Mouse (Mus musculus): ENCODE results near the gene Rpl27.
"Not testable (repeated sequence)": the region's sequence is repeated elsewhere in the genome, so short reads cannot be mapped to it uniquely, and the experiment has no call there.

Rpl27 gene

DNA sequence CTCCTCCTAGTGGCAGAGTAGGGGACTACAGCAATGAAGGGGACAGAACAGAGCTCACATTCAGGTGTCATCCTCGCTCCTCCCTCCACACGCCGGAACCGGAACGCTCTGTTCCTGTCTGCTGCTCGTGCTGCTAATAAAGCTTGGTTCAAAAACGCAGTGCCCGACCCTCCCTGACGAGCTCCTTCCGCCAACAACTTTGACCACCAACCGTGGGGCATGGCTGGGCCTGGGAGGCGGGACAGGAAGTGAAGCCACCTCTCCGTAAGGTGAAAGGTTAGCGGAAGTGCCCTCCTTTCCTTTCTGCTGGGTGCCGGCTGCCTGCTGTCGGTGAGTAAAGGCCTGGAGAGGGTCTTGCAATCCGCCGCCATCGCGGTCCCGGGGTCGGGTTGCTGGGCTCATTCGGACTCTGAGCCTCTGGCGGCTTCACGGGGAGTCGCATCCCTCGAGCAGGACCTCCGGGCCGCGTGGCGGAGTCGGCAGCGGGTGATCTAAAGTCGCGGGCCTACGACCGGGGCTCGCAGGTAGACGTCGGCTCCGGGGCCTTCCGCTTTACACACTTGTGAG lies at the start of gene Rpl27:
Gene Rpl27, plus strand, starts transcription at position 172 of the 567 bp plus-strand sequence.
- DNase-seq (ENCODE audit: low read depth): peak; percentile 99

DNA sequence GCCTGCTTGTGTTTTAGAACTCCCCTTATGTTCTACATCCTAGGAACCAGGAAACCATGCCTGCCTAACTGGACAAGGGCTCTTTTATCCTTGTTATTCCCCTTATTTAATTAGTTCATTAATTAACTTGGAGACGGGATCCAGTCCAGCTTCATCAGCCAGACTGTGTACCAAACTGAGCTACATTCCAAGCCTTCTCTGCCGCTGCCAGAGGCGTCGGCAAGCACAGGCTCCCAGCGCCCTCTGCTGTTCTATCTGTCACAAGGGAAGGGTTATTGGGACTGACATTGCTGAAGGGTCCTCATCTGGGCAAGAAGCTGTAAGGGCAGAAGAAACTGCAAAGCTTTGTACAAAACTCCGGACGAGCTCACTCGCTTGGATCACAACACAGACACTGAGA lies 47.0 kb upstream of the Rpl27 start:
- DNase-seq (ENCODE audit: low read depth): peak; percentile 59

DNA sequence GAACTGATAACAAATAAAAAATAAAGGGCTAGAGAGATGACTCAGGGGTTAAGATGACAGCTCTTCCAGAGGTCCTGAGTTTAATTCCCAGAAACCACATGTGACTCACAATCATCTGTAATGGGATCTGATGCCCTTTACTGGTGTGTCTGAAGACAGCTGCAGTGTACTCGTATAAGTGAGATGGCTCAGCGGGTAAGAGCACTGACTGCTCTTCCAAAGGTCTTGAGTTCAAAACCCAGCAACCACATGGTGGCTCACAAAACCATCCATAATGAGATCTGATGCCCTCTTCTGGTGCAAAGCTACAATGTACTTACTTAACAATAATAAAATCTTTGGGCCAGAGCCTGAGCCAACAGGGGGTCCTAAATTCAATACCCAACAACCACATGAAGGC lies 26.8 kb upstream of the Rpl27 start:
- no peak for DNase-seq (ENCODE audit: low read depth)

DNA sequence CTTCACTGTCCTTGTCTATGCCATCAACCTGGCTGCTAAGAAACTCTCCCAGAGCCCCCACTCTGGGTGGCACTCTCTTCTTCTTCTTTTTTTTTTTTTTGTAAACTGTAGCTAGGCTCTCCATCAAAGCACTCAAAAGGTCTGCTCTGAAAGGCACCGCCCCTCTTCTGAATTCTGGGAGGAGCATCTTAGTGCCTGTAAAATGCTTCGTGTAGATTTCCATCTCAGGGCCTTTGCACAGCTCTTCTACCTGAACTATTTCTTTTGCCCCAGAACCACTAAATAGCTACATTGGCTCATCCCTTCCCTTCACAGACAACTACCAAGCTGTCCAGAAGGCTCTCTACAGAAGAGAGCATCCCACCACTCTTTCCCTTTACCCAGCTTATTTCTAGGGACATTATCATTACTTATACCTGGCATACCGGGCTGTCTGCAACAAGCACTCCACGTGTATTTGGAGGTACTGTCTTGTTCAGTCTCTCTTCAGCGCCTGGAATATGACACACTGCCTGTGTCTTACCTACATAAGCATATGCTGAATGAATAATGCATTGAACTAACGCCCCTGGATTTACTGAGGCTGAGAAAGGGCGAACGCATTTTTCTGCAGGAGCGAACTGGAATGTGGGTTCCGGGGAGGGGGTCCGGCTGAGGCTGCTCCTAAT lies 25.5 kb upstream of the Rpl27 start:
- peak; percentile 51 for DNase-seq (ENCODE audit: low read depth)

DNA sequence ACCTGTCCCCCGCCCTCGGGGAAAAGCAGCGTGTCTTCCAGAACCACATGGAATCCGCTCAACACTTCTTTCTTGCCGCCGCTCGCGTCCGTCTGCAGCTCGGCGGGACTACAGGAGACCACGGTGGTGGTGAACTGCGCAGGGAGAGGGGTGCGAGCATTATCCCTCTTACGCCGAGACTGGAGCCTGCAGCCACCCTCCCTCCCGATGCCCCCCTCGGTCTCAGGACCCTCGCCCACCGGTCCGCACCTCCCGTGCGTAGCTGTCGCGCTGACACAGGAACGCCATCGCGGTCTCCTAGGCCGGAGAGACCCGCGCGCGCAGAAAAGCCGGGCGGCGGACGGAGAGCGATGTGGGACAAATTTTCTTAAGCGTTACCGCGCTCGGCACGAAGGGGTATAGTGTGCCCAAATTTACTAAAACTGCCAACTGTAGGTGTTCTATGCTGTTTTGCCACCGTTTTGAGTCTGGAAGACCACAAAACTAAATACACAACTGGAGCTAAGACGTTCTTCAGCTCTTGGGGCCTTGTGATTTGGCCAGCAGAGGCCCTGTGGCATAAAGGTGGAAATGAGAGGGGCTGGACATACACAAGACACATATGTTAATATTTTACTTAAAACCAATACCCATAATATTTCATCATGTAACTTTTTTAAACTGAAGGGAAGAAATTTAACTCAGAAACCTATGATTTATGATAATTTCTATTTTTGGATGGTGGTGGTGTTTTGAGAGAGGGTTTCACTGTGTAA lies 24.8 kb upstream of the Rpl27 start, which contains the start of gene Aarsd1:
Gene Aarsd1, minus strand, starts transcription at position 515 of the 755 bp plus-strand sequence.
- peak; percentile 91 for DNase-seq (ENCODE audit: low read depth)

DNA sequence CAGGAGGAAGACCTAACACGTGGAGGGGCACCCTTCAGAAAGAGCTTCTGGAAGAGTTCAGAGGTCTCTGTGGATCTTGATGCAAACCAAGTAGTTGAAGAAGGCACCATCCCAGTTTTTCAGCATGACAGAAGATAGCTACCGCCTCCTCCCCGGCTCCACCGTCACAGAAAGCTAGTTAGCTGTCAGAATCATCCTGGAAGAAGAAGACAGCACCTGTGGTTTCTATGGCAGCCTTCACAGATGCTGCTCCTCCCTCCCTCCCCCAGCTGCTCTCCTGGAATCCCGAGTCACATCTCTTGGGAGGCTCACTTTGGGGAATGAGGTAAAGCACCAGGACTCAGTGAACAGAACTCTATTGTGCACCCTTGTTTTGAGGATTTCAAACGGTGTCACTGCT lies 23.1 kb upstream of the Rpl27 start:
- no peak for DNase-seq (ENCODE audit: low read depth)

DNA sequence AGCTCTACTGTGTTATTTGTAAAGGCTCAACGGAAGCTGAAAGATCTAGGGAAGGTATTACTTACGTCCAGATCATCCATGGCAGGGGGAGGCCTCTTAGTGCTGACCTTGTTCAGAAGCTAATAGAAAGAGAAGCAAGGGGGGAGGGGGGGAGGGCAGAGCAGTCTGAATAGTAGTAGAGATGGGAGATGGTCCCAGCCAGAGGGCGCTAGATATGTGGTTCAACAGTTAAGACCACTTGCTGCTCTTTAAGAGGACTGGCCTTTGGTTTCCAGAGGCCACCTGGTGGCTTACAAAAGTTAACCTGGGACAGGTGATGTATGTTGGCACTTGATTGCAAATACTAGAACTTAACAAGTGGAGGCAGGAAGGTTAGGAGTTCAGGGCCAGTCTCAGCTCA lies 22.5 kb upstream of the Rpl27 start:
- no peak for DNase-seq (ENCODE audit: low read depth)

DNA sequence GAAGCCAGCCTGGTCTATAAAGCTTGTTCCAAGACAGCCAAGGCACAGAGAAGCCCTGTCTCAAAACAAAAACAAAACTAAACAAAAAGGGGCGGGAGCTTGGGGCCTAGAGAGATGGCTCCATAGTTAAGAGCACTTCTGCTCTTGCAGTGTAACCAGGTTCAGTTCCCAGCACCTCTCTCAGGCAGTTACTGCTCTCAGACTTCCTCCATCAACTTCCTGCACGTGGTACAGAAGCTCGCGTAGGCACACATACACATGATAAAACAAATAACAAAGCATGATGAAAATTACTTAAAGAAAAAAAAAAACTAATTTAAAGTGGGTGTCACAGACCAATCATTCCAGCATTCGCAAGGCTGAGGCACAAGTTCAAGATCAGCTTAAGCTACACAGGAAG lies 21.9 kb upstream of the Rpl27 start:
- DNase-seq (ENCODE audit: low read depth): no peak

DNA sequence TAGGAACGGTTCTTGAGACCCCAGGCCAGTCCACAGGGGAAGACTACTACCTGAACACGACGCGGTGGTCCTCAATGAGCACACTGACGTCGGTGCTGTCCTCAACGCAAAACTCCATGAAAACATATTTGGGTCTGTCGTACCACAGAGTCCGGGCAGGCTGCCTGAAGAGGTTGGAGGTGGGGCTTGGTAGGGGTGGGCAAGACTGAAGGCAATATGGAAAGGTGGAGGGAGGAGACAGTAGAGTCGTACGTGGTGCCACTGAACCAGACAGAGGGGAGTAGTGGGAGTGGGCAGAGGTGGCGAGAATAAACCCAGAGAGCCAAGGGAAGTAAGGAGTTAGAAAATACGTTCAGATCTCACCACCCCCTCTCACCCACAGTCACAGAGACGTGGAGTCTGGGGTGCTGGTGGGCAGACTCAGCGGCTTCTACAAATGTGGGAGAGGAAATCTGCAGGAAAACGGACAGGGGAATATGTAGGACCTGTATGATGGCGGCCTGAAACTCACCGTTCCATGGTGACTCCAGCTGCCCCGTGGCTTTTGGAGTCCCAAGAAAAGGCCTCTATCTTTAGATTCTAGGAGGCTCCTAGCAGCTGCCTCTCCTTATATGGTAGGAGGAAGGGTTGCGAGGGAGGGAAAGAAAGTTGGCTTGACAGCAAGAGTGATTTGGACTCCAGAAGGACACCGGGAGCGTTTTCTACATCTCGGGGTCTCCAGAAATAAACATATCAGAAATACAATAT lies 17.8 kb upstream of the Rpl27 start, which contains the start of gene Gm27029:
Gene Gm27029, minus strand, starts transcription at position 692 of the 747 bp plus-strand sequence.
- DNase-seq (ENCODE audit: low read depth): no peak

DNA sequence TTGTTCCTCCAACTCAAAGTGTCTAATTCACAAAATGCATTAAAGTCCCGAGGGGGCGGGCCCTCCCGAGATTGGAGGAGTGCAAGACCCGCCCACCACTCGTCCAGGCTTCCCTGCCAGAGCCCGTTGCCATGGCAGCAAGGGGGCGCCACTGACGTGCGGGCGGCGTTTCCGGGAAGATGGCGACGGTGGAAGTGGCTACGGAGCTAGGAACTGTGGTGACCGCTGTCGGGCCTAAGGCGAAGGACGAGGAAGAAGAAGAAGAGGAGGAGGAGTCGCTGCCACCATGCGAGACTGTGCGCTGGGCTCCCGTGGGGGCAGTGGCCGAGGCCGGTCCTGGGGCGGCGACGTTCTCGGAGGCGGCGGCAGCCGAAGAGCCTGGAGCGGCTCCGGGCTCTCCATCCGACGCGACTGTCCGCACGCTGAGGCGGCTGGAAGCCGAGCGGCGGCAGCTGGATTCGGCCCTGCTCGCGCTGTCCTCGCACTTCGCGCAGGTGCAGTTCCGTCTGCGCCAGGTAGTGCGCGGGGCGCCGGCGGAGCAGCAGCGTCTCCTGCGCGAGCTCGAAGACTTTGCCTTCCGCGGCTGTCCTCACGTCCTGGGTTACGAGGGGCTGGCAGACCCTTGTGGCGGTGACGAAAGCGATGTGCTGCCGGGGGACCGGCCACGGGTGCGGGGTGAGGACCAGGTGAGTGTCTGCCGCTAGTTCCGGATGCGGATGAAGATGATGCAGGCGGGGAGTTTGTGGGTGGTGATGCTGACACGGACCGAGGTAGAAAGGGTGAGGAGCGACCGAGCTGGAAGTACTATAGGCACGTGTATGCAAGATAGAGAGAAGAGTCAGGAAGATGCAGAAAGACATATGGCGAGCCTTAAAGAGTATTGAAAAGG lies 16.9 kb upstream of the Rpl27 start, which contains the start of the genes Rundc1 and Ptges3l:
Gene Rundc1, plus strand, starts transcription at position 161 of the 889 bp plus-strand sequence.
Gene Ptges3l, minus strand, starts transcription at position 409 of the 889 bp plus-strand sequence.
- DNase-seq (ENCODE audit: low read depth): peak; percentile 97

DNA sequence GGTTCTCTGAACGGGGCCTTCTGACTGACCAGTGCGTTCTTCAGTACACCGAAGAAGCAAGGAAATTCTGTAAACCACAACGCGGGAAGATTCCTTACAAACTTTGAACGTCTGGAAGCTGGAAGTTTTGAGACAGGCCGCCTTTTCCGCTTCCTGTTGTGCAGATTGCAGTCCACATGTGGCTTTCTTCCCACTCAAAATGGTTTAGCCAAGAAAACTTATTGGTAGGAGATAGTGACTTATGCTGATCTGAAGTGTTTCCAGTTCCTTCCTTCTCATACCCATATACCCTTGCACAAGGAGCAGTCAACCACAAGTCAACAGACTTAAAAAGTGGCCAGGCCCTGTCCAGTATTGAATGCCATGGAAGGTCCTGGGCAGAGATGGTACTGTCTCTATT lies 15.9 kb upstream of the Rpl27 start:
- no peak for DNase-seq (ENCODE audit: low read depth)

DNA sequence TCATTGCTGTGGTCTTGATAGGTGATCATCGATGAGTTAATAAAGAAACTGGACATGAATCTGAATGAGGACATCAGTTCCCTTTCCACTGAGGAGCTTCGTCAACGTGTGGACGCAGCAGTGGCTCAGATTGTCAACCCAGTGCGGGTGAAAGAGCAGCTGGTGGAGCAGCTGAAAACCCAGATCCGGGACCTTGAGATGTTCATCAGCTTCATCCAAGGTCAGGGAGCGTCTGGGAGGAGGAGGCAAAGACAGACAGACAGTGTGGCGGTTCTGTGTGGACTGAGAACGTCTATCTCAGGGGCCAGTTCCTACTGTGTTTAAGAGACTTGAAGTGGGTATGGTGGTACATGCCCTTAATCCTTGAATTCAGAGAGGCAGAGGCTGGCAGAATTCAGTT lies 10.8 kb upstream of the Rpl27 start:
- no peak for DNase-seq (ENCODE audit: low read depth)

DNA sequence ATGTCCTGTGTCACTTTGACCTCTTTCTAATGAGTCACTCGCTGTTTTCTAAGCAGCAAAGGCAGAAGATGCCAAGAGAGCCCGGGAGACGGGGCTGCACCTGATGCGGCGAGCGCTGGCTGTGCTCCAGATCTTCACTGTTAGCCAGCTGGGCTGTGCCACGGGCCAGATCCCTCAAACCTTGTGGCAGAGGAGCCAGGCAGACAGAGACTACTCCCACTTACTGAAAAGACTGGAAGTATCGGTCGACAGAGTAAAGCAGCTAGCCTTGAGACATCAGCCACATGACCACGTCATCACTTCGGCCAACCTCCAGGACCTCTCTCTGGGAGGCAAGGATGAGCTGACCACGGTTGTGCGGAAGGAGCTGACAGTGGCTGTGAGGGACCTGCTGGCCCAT lies 8.7 kb upstream of the Rpl27 start:
- no peak for DNase-seq (ENCODE audit: low read depth)

DNA sequence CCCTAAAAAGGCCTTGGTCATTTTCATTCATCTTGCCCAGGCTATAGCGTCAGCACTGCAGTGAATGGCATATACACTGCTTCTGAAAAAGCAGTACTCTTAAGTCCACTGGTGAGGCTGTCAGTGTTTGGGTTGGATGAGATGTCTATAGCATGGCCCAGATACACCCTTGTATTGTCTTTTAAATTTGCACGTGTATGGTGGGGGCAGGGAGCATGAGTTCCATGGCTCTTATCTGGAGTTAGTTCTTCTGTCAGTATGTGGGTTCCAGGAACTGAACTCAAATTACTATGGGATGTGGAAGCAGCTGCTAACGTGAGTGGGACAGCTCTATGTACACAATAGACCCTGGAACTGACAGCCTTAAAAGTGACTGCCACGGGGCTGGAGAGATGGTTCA lies 6.3 kb upstream of the Rpl27 start:
- DNase-seq (ENCODE audit: low read depth): no peak

DNA sequence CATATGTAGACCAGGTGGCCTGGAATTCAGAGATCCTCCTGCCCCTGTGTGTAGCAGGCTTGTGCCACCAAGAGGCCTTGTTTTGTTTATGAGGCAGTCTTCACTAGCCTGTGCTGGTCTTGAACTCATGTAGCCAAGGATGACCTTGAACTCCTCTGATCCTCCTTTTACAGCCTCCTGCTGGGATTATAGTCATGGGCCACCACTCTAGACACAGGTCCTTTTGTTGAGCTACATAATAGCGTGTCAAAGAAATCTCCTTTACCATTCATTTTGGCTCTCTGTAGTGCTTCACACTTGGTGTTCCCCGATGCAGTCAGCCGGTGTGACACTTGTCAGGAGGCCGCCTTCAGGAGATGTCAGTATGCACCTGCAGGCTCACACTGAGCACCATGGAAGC lies 5.2 kb upstream of the Rpl27 start:
- no peak for DNase-seq (ENCODE audit: low read depth)

DNA sequence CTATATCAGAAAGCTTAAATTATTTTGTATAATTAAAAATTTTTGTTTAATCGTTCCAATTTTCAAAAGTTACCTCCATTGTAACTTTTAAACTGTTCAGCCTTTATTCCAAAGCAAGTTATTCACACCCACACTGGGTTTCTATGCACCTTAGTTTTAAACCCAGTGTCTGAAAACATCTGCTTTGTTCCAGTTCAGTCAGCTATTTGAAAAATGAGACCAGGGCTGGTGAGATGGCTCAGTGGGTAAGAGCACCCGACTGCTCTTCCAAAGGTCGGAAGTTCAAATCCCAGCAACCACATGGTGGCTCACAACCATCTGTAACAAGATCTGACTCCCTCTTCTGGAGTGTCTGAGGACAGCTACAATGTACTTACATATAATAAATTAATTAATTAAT lies 4.1 kb upstream of the Rpl27 start:
- not testable (repeated sequence) for DNase-seq (ENCODE audit: low read depth)

DNA sequence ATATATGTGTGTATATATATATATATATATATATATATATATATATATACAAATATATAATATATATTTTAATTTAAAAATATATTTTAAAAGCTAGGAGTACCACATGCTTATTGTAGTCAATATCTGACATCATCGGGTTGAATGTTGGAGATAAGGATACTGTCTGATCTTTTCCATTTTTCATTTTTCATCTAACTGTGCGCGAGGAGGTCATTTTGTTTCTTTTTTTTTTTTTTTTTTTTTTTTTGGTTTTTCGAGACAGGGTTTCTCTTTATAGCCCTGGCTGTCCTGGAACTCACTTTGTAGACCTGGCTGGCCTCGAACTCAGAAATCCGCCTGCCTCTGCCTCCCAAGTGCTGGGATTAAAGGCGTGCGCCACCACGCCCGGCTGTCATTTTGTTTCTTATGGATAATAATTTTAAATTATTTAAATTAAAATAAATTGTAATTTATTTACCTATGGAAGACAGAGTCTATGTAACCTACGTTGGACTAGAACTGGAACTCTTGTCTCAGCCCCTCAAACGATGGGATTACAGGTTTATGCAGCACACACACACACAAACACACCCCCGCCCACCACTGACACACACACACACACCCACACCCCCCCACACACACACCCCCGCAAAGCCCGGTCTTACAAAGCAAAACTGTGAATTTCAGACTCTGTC lies 510 bp upstream of the Rpl27 start:
- not testable (repeated sequence) for DNase-seq (ENCODE audit: low read depth)

DNA sequence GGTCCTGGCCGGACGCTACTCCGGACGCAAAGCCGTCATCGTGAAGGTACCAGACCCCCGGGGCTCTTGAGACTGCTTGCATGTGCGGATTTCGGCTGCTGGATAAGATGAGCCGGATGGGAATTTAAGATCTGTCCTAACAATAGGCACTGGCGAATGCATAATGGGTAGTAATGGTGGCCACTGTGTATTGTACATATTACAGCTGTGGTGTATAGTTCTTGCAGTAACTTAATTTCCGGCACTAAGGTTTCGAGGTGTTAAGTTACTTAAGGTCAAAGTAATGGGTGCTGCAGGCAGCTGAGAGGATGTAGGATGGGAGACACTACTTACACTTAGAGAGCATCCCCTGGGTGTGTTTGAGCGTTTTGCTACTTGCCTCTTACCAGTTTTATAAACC lies 662 bp downstream of the Rpl27 start:
- DNase-seq (ENCODE audit: low read depth): no peak

DNA sequence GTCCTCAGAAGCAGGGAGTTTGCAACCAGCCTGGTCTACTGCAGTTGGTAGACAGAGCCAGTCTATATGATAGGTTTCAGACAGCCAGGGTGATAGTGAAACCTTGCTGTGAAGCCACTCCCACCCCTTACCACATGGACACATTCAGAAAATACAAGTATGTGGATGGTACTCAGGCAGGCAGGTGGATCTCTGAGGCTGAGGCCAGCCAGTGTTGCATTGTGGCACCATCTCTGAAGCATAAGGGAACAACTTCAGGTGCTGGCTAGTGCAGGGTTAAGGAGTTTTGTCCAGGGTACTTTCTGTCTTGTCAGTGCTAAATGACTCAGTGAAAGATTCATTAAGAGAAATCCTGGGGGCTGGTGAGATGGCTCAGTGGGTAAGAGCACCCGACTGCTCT lies 4.2 kb downstream of the Rpl27 start:
- no peak for DNase-seq (ENCODE audit: low read depth)

DNA sequence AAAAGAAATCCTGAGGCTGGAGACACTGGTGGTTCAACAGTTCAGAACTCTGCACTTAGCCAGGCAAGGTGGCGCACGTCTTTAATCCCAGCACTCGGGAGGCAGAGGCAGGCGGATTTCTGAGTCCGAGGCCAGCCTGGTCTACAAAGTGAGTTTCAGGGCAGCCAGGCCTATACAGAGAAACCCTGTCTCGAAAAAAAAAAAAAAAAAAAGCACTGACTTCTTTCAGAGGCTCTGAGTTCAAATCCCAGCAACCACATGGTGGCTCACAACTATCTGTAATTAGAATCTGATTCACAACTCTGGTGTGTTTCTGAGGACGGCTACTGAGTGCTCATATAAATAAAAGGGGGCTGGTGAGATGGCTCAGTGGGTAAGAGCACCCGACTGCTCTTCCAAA lies 4.8 kb downstream of the Rpl27 start:
- DNase-seq (ENCODE audit: low read depth): not testable (repeated sequence)

DNA sequence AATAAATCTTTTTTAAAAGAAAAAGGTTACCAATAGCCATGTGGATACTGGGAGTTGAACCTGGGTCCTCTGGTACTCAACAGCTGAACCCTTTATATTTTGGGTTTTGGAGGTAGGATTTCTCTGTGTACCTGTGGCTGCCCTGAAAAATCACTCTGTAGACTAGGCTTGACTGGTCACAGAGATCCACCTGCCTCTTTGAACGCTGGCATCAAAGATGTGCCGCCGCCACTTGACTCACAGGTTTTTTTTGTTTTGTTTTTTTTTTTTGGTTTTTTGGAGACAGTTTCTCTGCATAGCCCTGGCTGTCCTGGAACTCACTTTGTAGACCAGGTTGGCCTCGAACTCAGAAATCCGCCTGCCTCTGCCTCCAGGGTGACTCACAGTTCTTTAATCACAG lies 5.7 kb downstream of the Rpl27 start:
- peak; percentile 63 for DNase-seq (ENCODE audit: low read depth)

All from naive thymus-derived CD4-positive, alpha-beta T cell, adult 2 months (primary cell).